Mouse (Mus musculus) liver, postnatal 0 days (tissue): Measurements from ENCODE around the gene Plcl2.

Experiments used
- CTCF ChIP-seq: sonication (generic); IDR thresholded peaks from 2 replicates; pipeline ENCODE4 v1.5.1; 2016; ENCODE audit warnings: antibody characterized with exemption, low read depth
- EP300 ChIP-seq: IDR thresholded peaks from 2 replicates; pipeline ENCODE4 v1.6.1; 2016; ENCODE audit warnings: antibody characterized with exemption, low read depth, mild to moderate bottlenecking

DNA sequence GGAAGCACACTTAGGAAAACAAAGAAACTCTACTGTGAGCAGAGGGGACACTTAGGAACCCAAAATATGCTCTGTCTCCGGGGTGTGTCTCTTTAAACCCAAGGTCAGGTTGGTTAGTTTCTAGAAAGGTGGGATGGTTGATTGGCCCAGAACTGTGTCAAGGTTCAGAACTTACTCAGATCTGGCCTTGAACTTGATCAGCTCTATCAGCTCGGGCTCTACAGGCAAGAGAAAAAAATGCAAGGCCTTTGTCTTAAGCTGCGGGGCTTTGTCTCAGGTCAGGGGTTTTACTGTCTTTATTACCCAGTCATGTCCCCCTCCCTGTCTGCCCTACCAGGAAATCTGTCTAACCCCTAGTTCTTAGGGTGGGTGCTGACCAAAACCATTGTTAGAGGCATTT is 129.6 kb downstream of the Plcl2 start:
- TF ChIP-seq EP300 (no peak), CTCF (no peak)
